Mouse (Mus musculus) intestine, embryonic 15.5 days (tissue): ENCODE data around the gene Zfp46. TPM values are rescaled to one million over a fixed set of nuclear protein-coding genes. Genes with fewer than 3 reads are reported as not detected.

ENCODE experiments used
- ATAC-seq: fragments of 200-750 bp; cut with Nextera tagmentation; 2 replicates; pipeline ENCODE4 v1.8.0; 2017; ENCODE audit warnings: moderate TSS enrichment, moderate library complexity
- H3K27ac ChIP-seq: fragments of 300-500 bp; sonication (generic); 2 replicates; pipeline ENCODE4 v1.5.1; 2015; ENCODE audit warnings: mild to moderate bottlenecking, inconsistent platforms
- H3K27me3 ChIP-seq: fragments of 300-500 bp; sonication (generic); replicated peaks from 2 replicates; pipeline ENCODE4 v1.6.1; 2015; ENCODE audit warnings: inconsistent platforms
- H3K36me3 ChIP-seq: fragments of 300-500 bp; sonication (generic); 2 replicates; pipeline ENCODE4 v1.6.1; 2015; ENCODE audit warnings: inconsistent platforms
- H3K4me1 ChIP-seq: fragments of 300-500 bp; sonication (generic); replicated peaks from 2 replicates; pipeline ENCODE4 v1.6.1; 2015; ENCODE audit warnings: inconsistent platforms
- H3K4me2 ChIP-seq: fragments of 300-500 bp; sonication (generic); replicated peaks from 2 replicates; pipeline ENCODE4 v1.6.1; 2015; ENCODE audit warnings: mild to moderate bottlenecking, inconsistent platforms
- H3K4me3 ChIP-seq: fragments of 300-500 bp; sonication (generic); replicated peaks from 2 replicates; pipeline ENCODE4 v1.5.1; 2015; ENCODE audit warnings: inconsistent platforms
- H3K9ac ChIP-seq: fragments of 300-500 bp; sonication (generic); 2 replicates; pipeline ENCODE4 v1.6.1; 2015; ENCODE audit warnings: inconsistent platforms
- H3K9me3 ChIP-seq: fragments of 300-500 bp; sonication (generic); 2 replicates; pipeline ENCODE4 v1.6.1; 2016; ENCODE audit warnings: inconsistent platforms
- WGBS: fragments of 180-500 bp; shearing (Covaris S2); methylation state at CpG from one replicate; pipeline ENCODE4 v1.1.7; 2015; 5-methylcytosine and 5-hydroxymethylcytosine counted together
- polyA plus RNA-seq: library from polyadenylated mRNA; unstranded; fragments of >200 nt; fragmentation: Nextera tagmentation; extraction: Ambion mirVana; gene quantifications from 2 replicates; pipeline ENCODE4 v1.2.1, GENCODE M21; 2015

The Zfp46 gene
- polyA plus RNA-seq, 1 experiment from 2014 or later: 16.8 TPM

- Histone ChIP-seq H3K4me3 (peak within 1 kb of the TSS; percentile 54), H3K9me3 (no peaks in the 10 kb centered on the region), H3K27me3 (peaks cover 12% of the 10 kb centered on the region), H3K4me2 (peak within 1 kb of the TSS; percentile 99), H3K4me1 (peaks cover 44% of the 10 kb centered on the region), H3K36me3 (0 out of 2 replicates have a peak, but pooled peaks cover 2% of the 10 kb centered on the region), H3K9ac (peak within 1 kb of the TSS; percentile 58), H3K27ac (peak within 1 kb of the TSS; percentile 27; the same call in 1 of the 2 replicates)
- under 1% methylated on average over 46 of the region's 46 CpGs for WGBS
- ATAC-seq: peak; percentile 41
Observed at GRCm38 (mm10) chr4:136247729-136248463, 36.6 kb upstream of the Zfp46 start, which contains the start of gene Tcea3. TSS of gene Tcea3 (plus strand) at chr4:136247729.

- H3K9ac ChIP-seq: peak overlapping the region; percentile 58
- H3K27me3 ChIP-seq: peaks cover 12% of the 10 kb centered on the region
- H3K4me1 ChIP-seq: peaks cover 44% of the 10 kb centered on the region
- peak overlapping the region; percentile 27 for H3K27ac ChIP-seq
- no peaks in the 10 kb centered on the region for H3K9me3 ChIP-seq
- H3K4me2 ChIP-seq: peak overlapping the region; percentile 99
- WGBS: 3% methylated on average over 37 of the region's 37 CpGs
- ATAC-seq: peak; percentile 30; the same call in 1 of the 2 replicates
- H3K36me3 ChIP-seq: 0 out of 2 replicates have a peak, but pooled peaks cover under 1% of the 10 kb centered on the region
- peak overlapping the region; percentile 54 for H3K4me3 ChIP-seq
Observed at GRCm38 (mm10) chr4:136248464-136249331, 35.8 kb upstream of the Zfp46 start.

GRCm38 (mm10) chr4:136249332-136249647 is 35.2 kb upstream of the Zfp46 start:
- Histone ChIP-seq H3K27me3 (peaks cover 12% of the 10 kb centered on the region), H3K4me3 (peak overlapping the region; percentile 54), H3K4me2 (peak overlapping the region; percentile 99), H3K36me3 (no peaks in the 10 kb centered on the region), H3K9ac (no peak overlapping the region), H3K9me3 (no peaks in the 10 kb centered on the region), H3K27ac (peak overlapping the region; percentile 42; the same call in 1 of the 2 replicates), H3K4me1 (peaks cover 44% of the 10 kb centered on the region)
- ATAC-seq: no peak
- 25% methylated on average over 11 of the region's 11 CpGs for WGBS

- Histone ChIP-seq H3K9ac (no peak overlapping the region), H3K4me2 (peak overlapping the region; percentile 99), H3K27ac (peak overlapping the region; percentile 42; the same call in 1 of the 2 replicates), H3K4me3 (no peak overlapping the region), H3K9me3 (no peaks in the 10 kb centered on the region), H3K27me3 (peaks cover 12% of the 10 kb centered on the region), H3K36me3 (no peaks in the 10 kb centered on the region), H3K4me1 (peaks cover 44% of the 10 kb centered on the region)
- peak; percentile 74 for ATAC-seq
- 16% methylated on average over 9 of the region's 9 CpGs for WGBS
Observed at GRCm38 (mm10) chr4:136249780-136250179, 34.7 kb upstream of the Zfp46 start.

- no peak overlapping the region for H3K4me2 ChIP-seq
- 0 out of 2 replicates have a peak, but pooled peaks cover 5% of the 10 kb centered on the region for H3K4me1 ChIP-seq
- H3K36me3 ChIP-seq: no peaks in the 10 kb centered on the region
- ATAC-seq: peak; percentile 50
- no peak overlapping the region for H3K4me3 ChIP-seq
- no peak overlapping the region for H3K9ac ChIP-seq
- H3K9me3 ChIP-seq: no peaks in the 10 kb centered on the region
- H3K27ac ChIP-seq: no peak overlapping the region
- no peaks in the 10 kb centered on the region for H3K27me3 ChIP-seq
- 17% methylated on average over 6 of the region's 6 CpGs for WGBS
Observed at GRCm38 (mm10) chr4:136255919-136256318, 28.6 kb upstream of the Zfp46 start.

GRCm38 (mm10) chr4:136256696-136257095 is 27.8 kb upstream of the Zfp46 start:
- H3K4me1 ChIP-seq: peaks cover 6% of the 10 kb centered on the region; the same call in 1 of the 2 replicates
- H3K27ac ChIP-seq: no peak overlapping the region
- H3K4me2 ChIP-seq: no peak overlapping the region
- no peak for ATAC-seq
- H3K36me3 ChIP-seq: no peaks in the 10 kb centered on the region
- no peaks in the 10 kb centered on the region for H3K9me3 ChIP-seq
- H3K4me3 ChIP-seq: no peak overlapping the region
- H3K27me3 ChIP-seq: no peaks in the 10 kb centered on the region
- WGBS: 66% methylated on average over 10 of the region's 10 CpGs
- H3K9ac ChIP-seq: no peak overlapping the region

- Histone ChIP-seq H3K27ac (no peak overlapping the region), H3K9me3 (no peaks in the 10 kb centered on the region), H3K4me1 (peaks cover 12% of the 10 kb centered on the region; the same call in 1 of the 2 replicates), H3K4me3 (no peak overlapping the region), H3K4me2 (no peak overlapping the region), H3K9ac (no peak overlapping the region), H3K36me3 (no peaks in the 10 kb centered on the region), H3K27me3 (no peaks in the 10 kb centered on the region)
- no peak for ATAC-seq
- WGBS: 61% methylated on average over 3 of the region's 3 CpGs
Observed at GRCm38 (mm10) chr4:136259916-136260315, 24.6 kb upstream of the Zfp46 start.

GRCm38 (mm10) chr4:136260491-136261180 is 23.8 kb upstream of the Zfp46 start:
- Histone ChIP-seq H3K27ac (no peak overlapping the region), H3K9me3 (no peaks in the 10 kb centered on the region), H3K27me3 (no peaks in the 10 kb centered on the region), H3K4me3 (no peak overlapping the region), H3K9ac (no peak overlapping the region), H3K4me2 (no peak overlapping the region), H3K4me1 (peaks cover 9% of the 10 kb centered on the region; the same call in 1 of the 2 replicates), H3K36me3 (no peaks in the 10 kb centered on the region)
- 38% methylated on average over 10 of the region's 10 CpGs for WGBS
- ATAC-seq: peak; percentile 47; the same call in 1 of the 2 replicates

- 51% methylated on average over 10 of the region's 10 CpGs for WGBS
- ATAC-seq: 0 out of 2 replicates have a peak, but pooled peaks have one; percentile 18
- H3K9ac ChIP-seq: no peak overlapping the region
Observed at GRCm38 (mm10) chr4:136261912-136262311, 22.6 kb upstream of the Zfp46 start.

GRCm38 (mm10) chr4:136263555-136263954 is 20.9 kb upstream of the Zfp46 start:
- H3K4me1 ChIP-seq: peaks cover 7% of the 10 kb centered on the region; the same call in 1 of the 2 replicates
- no peak for ATAC-seq
- no peaks in the 10 kb centered on the region for H3K36me3 ChIP-seq
- 95% methylated on average over 4 of the region's 4 CpGs for WGBS
- no peak overlapping the region for H3K4me2 ChIP-seq
- H3K9me3 ChIP-seq: no peaks in the 10 kb centered on the region
- no peak overlapping the region for H3K4me3 ChIP-seq
- H3K9ac ChIP-seq: no peak overlapping the region
- no peaks in the 10 kb centered on the region for H3K27me3 ChIP-seq
- no peak overlapping the region for H3K27ac ChIP-seq

More at GRCm38 (mm10) chr4:136261912-136262311, 22.6 kb upstream of the Zfp46 start:
- no peaks in the 10 kb centered on the region for H3K36me3 ChIP-seq
- H3K27me3 ChIP-seq: no peaks in the 10 kb centered on the region
- H3K4me2 ChIP-seq: no peak overlapping the region
- peaks cover 7% of the 10 kb centered on the region; the same call in 1 of the 2 replicates for H3K4me1 ChIP-seq
- H3K27ac ChIP-seq: no peak overlapping the region
- no peaks in the 10 kb centered on the region for H3K9me3 ChIP-seq
- H3K4me3 ChIP-seq: no peak overlapping the region

- Histone ChIP-seq H3K36me3 (no peaks in the 10 kb centered on the region), H3K9me3 (no peaks in the 10 kb centered on the region), H3K9ac (no peak overlapping the region), H3K4me1 (peaks cover 4% of the 10 kb centered on the region; the same call in 1 of the 2 replicates), H3K27ac (no peak overlapping the region), H3K27me3 (no peaks in the 10 kb centered on the region), H3K4me3 (no peak overlapping the region), H3K4me2 (no peak overlapping the region)
- ATAC-seq: 0 out of 2 replicates have a peak, but pooled peaks have one; percentile 19
- 70% methylated on average over 9 of the region's 9 CpGs for WGBS
Observed at GRCm38 (mm10) chr4:136266716-136267343, 17.7 kb upstream of the Zfp46 start.
